Mouse (Mus musculus) heart, adult 9 months (tissue): ENCODE measurements around the gene Fancc.

Experiments
- DNase-seq, 2 experiments: peaks; one replicate each; pipeline ENCODE4 v3.0.0; 2022; ENCODE audit warnings: low spot score in 2 of 2

The Fancc gene

GRCm38 (mm10) chr13:63496646-63497582 lies at the start of gene Fancc:
Fancc (minus strand) TSS chr13:63497278.
- no peak for DNase-seq

- DNase-seq: no peak
These were observed 48.2 kb upstream of the Fancc start for GRCm38 (mm10) chr13:63545291-63545690.

- DNase-seq: no peak
These were observed 47.8 kb upstream of the Fancc start for GRCm38 (mm10) chr13:63544967-63545253.

- DNase-seq: no peak
These were observed 47.3 kb upstream of the Fancc start for GRCm38 (mm10) chr13:63544119-63544966.

- DNase-seq: no peak
These were observed 46.4 kb upstream of the Fancc start for GRCm38 (mm10) chr13:63543459-63543858.

GRCm38 (mm10) chr13:63542796-63543384 lies 45.8 kb upstream of the Fancc start:
- DNase-seq: no peak

GRCm38 (mm10) chr13:63541510-63541909 lies 44.4 kb upstream of the Fancc start:
- no peak for DNase-seq

- no peak for DNase-seq
These were observed 43.5 kb upstream of the Fancc start for GRCm38 (mm10) chr13:63540584-63540983.

- DNase-seq: no peak
These were observed 37.9 kb upstream of the Fancc start for GRCm38 (mm10) chr13:63534981-63535380.

- DNase-seq: no peak
These were observed 33.8 kb upstream of the Fancc start for GRCm38 (mm10) chr13:63530857-63531256.

- no peak for DNase-seq
These were observed 33.3 kb upstream of the Fancc start for GRCm38 (mm10) chr13:63530371-63530764.

- no peak for DNase-seq
These were observed 32.7 kb upstream of the Fancc start for GRCm38 (mm10) chr13:63529602-63530370.

GRCm38 (mm10) chr13:63528852-63529251 lies 31.8 kb upstream of the Fancc start:
- DNase-seq: no peak

GRCm38 (mm10) chr13:63528164-63528675 lies 31.1 kb upstream of the Fancc start:
- no peak for DNase-seq

- no peak for DNase-seq
These were observed 28.6 kb upstream of the Fancc start for GRCm38 (mm10) chr13:63525571-63526197.

- DNase-seq: no peak
These were observed 27.8 kb upstream of the Fancc start for GRCm38 (mm10) chr13:63524608-63525570.

GRCm38 (mm10) chr13:63524061-63524460 lies 27.0 kb upstream of the Fancc start:
- DNase-seq: no peak

GRCm38 (mm10) chr13:63522832-63523231 lies 25.8 kb upstream of the Fancc start:
- DNase-seq: no peak

GRCm38 (mm10) chr13:63520110-63520509 lies 23.0 kb upstream of the Fancc start:
- no peak for DNase-seq

- DNase-seq: no peak
These were observed 19.5 kb upstream of the Fancc start for GRCm38 (mm10) chr13:63516535-63516934.
